In the genomic region with DNA sequence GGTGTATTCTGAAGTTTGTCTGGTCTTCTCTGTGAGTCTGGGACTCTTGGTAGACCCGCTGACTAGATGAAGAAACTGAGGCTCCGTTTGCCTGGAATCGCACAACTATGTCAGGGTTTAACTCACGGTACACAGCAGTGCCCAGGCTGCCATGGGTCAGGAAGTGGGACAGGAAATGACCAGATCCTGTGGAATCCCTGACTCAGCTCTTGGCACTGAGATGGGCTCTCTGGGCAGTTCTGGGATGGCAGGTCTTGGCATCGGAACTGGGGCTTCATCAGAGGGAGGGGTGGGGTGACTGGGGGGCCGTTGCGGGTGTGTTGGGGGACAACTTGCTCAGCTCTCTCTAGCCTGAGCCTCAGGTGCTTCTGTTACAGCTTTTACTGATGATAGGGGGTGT, we compare ENCODE assay signal across 10 mouse cellular contexts. TPM values are rescaled to one million over a fixed set of nuclear protein-coding genes. Genes with fewer than 3 reads are reported as not detected.
DNase-seq lines count a peak whose midpoint lies in the region; ATAC-seq and TF ChIP-seq lines count a peak whose summit lies in the region.
"Had no signal": no experiment of that assay in that cellular context is flagged by ENCODE, and none has a peak within 500 bp of the region (broad histone marks: within the 10 kb centered on the region; RNA-seq: fewer than 3 reads in every experiment).

No protein-coding gene starts in this region.

- CTCF ChIA-PET in Patski (lab: Charles Lee) = interaction anchor here (1.2 kb wide), 1 partner anchor 14 kb away, joined by 4 read pairs; no protein-coding TSS in a partner anchor

- WGBS in heart, embryonic 14.5 days = 54% methylated on average over 7 of the region's 7 CpGs
- 77% methylated on average over 7 of the region's 7 CpGs for WGBS in limb, embryonic 14.5 days
- 77% methylated on average over 7 of the region's 7 CpGs for WGBS in midbrain, embryonic 16.5 days

- TF ChIP-seq POLR2A in limb, embryonic 14.5 days (IDR thresholded peaks at IDR 0.05; ENCODE audit: borderline replicate concordance, extremely low read depth, insufficient read depth, insufficient read length) = no peak

- ATAC-seq in Patski = peak; percentile 57
- no peak for ATAC-seq in heart, embryonic 14.5 days (ENCODE audit: insufficient number of reproducible peaks, insufficient read depth, low FRiP score, low read depth)
- ATAC-seq in limb, embryonic 14.5 days (ENCODE audit: low FRiP score, low read depth) = no peak
- no peak for ATAC-seq in cerebellum, adult (ENCODE audit: insufficient number of reproducible peaks, low FRiP score, low TSS enrichment)
- no peak for ATAC-seq in midbrain, embryonic 16.5 days

- H3K4me2 ChIP-seq in heart, embryonic 14.5 days (ENCODE audit: low read length) = peak overlapping the region; percentile 51
- H3K4me2 ChIP-seq in limb, embryonic 14.5 days (replicated peaks; ENCODE audit: low read depth, low read length, severe bottlenecking) = no peak overlapping the region
- no peak overlapping the region for H3K4me2 ChIP-seq in midbrain, embryonic 16.5 days (ENCODE audit: low read length)

- H3K9ac ChIP-seq in heart, embryonic 14.5 days (ENCODE audit: low read length) = peak overlapping the region; percentile 44; the same call in 1 of the 2 replicates
- 0 out of 2 replicates have a peak overlapping the region, but pooled peaks have one; percentile 5 for H3K9ac ChIP-seq in limb, embryonic 14.5 days (ENCODE audit: low read depth, low read length, severe bottlenecking)
- no peak overlapping the region for H3K9ac ChIP-seq in midbrain, embryonic 16.5 days (ENCODE audit: low read depth, low read length)

- H3K27me3 ChIP-seq in Patski = no peaks in the 10 kb centered on the region
- H3K27me3 ChIP-seq in heart, embryonic 14.5 days (ENCODE audit: control insufficient read depth, insufficient read depth, low read length) = no peaks in the 10 kb centered on the region
- no peaks in the 10 kb centered on the region for H3K27me3 ChIP-seq in limb, embryonic 14.5 days (ENCODE audit: control insufficient read depth, insufficient read depth, low read length)
- H3K27me3 ChIP-seq in midbrain, embryonic 16.5 days (ENCODE audit: control insufficient read depth, insufficient read depth, low read depth, low read length) = no peaks in the 10 kb centered on the region

- no peak for TF ChIP-seq CTCF in Patski (IDR thresholded peaks at IDR 0.05)

- peak; percentile 87 to 92 for DNase-seq in adrenal gland, adult (ENCODE audit: inconsistent age in 2 of 2, low spot score in 1 of 2)
- no peak for DNase-seq in adrenal gland, postnatal 4 days (ENCODE audit: low spot score in 2 of 2)
- DNase-seq in Patski (ENCODE audit: low read depth, low spot score) = no peak
- DNase-seq in limb, embryonic 14.5 days (ENCODE audit: low spot score) = no peak
- DNase-seq in spleen, postnatal 14 days (ENCODE audit: low spot score in 2 of 2) = no peak
- DNase-seq: right cerebral cortex, postnatal 25 days had no signal

- no peaks in the 10 kb centered on the region for H3K9me3 ChIP-seq in heart, embryonic 14.5 days (ENCODE audit: control insufficient read depth, low read length)
- H3K9me3 ChIP-seq in limb, embryonic 14.5 days (ENCODE audit: control insufficient read depth, low read length) = no peaks in the 10 kb centered on the region
- no peaks in the 10 kb centered on the region for H3K9me3 ChIP-seq in midbrain, embryonic 16.5 days (replicated peaks; ENCODE audit: control insufficient read depth, low read length, poor library complexity, severe bottlenecking)

- peaks cover 64 to 68% of the 10 kb centered on the region in 2 experiments for H3K4me1 ChIP-seq in heart, embryonic 14.5 days (ENCODE audit: control insufficient read depth in 2 of 2, insufficient read depth in 2 of 2, low read length in 2 of 2)
- H3K4me1 ChIP-seq in limb, embryonic 14.5 days (ENCODE audit: control insufficient read depth, insufficient read depth, low read length) = peaks cover 28% of the 10 kb centered on the region
- peaks cover 27% of the 10 kb centered on the region for H3K4me1 ChIP-seq in midbrain, embryonic 16.5 days (ENCODE audit: control insufficient read depth, insufficient read depth, low read length)

- POLR2A ChIA-PET in Patski (lab: Charles Lee) = interaction anchor here (0.6 to 2.6 kb wide), 3 partner anchors 9 to 34 kb away, joined by 4 to 11 read pairs (median 5); no protein-coding TSS in a partner anchor

- peak overlapping the region; percentile 95 for H3K27ac ChIP-seq in heart, embryonic 14.5 days (replicated peaks in 1 of 2; ENCODE audit: control insufficient read depth in 1 of 2, insufficient read depth in 1 of 2, low read depth in 2 of 2, low read length in 2 of 2)
- no peak overlapping the region for H3K27ac ChIP-seq in limb, embryonic 14.5 days (replicated peaks; ENCODE audit: low read depth, low read length)
- no peak overlapping the region for H3K27ac ChIP-seq in midbrain, embryonic 16.5 days (ENCODE audit: low read length)

- H3K4me3 ChIP-seq in heart, embryonic 14.5 days (ENCODE audit: control insufficient read depth in 1 of 2, insufficient read depth in 1 of 2, low read depth in 1 of 2, low read length in 2 of 2) = no peak overlapping the region
- no peak overlapping the region for H3K4me3 ChIP-seq in limb, embryonic 14.5 days (replicated peaks; ENCODE audit: low read length)
- no peak overlapping the region for H3K4me3 ChIP-seq in midbrain, embryonic 16.5 days (ENCODE audit: low read depth, low read length)

- peaks cover 9% of the 10 kb centered on the region for H3K36me3 ChIP-seq in heart, embryonic 14.5 days (ENCODE audit: control insufficient read depth, insufficient read depth, low read length)
- H3K36me3 ChIP-seq in limb, embryonic 14.5 days (ENCODE audit: control insufficient read depth, insufficient read depth, low read length) = peaks cover 4% of the 10 kb centered on the region; the same call in 1 of the 2 replicates
- H3K36me3 ChIP-seq in midbrain, embryonic 16.5 days (ENCODE audit: control insufficient read depth, insufficient read depth, low read length) = no peaks in the 10 kb centered on the region

- in situ Hi-C loops in Patski (cut with MboI; ENCODE audit: low pct_unique_long_range_greater_than_20kb) = loop anchor here (5.0 kb wide), 1 partner anchor 34 kb away; no protein-coding TSS in a partner anchor

RNA-seq across cellular contexts. Expression of gene Epha2, which starts 10.0 kb away (rescaled TPM):
- total RNA-seq in adrenal gland, postnatal 4 days (2021) = 10 to 100 TPM; 19.0 to 21.5 TPM
- 59.1 TPM for polyA plus RNA-seq in Patski (2021)
- 1.9 TPM in 2 replicates for polyA plus RNA-seq in heart, embryonic 14.5 days (2014; fragmentation: Nextera tagmentation; extraction: Ambion mirVana)
- polyA plus RNA-seq in limb, embryonic 14.5 days (2012; rRNA removed) = 9.4 and 13.1 TPM in 2 replicates
- 2.2 and 2.4 TPM in 2 replicates for polyA plus RNA-seq in limb, embryonic 14.5 days (2014; fragmentation: Nextera tagmentation; extraction: Ambion mirVana)
- polyA plus RNA-seq in midbrain, embryonic 16.5 days (2015; fragmentation: Nextera tagmentation; extraction: Ambion mirVana) = 0.94 and 1.0 TPM in 2 replicates

RNA-seq across cellular contexts. Expression of gene Fam131c, which starts 56.9 kb away (rescaled TPM):
- 1 to 10 TPM; 1.9 to 3.0 TPM for total RNA-seq in adrenal gland, postnatal 4 days (2021)
- 0.60 TPM for polyA plus RNA-seq in Patski (2021)
- 0.88 and 0.92 TPM in 2 replicates for polyA plus RNA-seq in heart, embryonic 14.5 days (2014; fragmentation: Nextera tagmentation; extraction: Ambion mirVana)
- polyA plus RNA-seq in limb, embryonic 14.5 days (2012; rRNA removed) = 1.2 and 1.8 TPM in 2 replicates
- 1.5 and 1.6 TPM in 2 replicates for polyA plus RNA-seq in limb, embryonic 14.5 days (2014; fragmentation: Nextera tagmentation; extraction: Ambion mirVana)
- polyA plus RNA-seq in midbrain, embryonic 16.5 days (2015; fragmentation: Nextera tagmentation; extraction: Ambion mirVana) = 39.5 and 50.1 TPM in 2 replicates
- polyA plus RNA-seq: liver, embryonic 16.5 days had no signal

Comparison
In these comparisons a context has a peak if more than half of its experiments do, and no peak if none do; other contexts are left out.
1. DNase-seq: peak in adrenal gland, adult (2 of 2); none in adrenal gland, postnatal 4 days (0 of 2), Patski (single experiment), limb, embryonic 14.5 days (single experiment) and spleen, postnatal 14 days (0 of 2).
2. H3K27ac ChIP-seq: peak in heart, embryonic 14.5 days (2 of 2); none in limb, embryonic 14.5 days (single experiment) and midbrain, embryonic 16.5 days (single experiment).
3. RNA of gene Fam131c, which starts 56.9 kb away (polyA plus RNA-seq): 39.5 to 50.1 TPM in midbrain, embryonic 16.5 days; 1.2 to 1.8 TPM in limb, embryonic 14.5 days, 0.88 to 0.92 TPM in heart, embryonic 14.5 days and 0.60 TPM in Patski (single experiment); every median in the first group is over 10 times any median in the second.